Mouse (Mus musculus) adrenal gland, postnatal 14 days (tissue): ENCODE data around the gene Mpc1. TPM values are rescaled to one million over a fixed set of nuclear protein-coding genes. Genes with fewer than 3 reads are reported as not detected.
"Not testable (repeated sequence)": the region's sequence is repeated elsewhere in the genome, so short reads cannot be mapped to it uniquely, and the experiment has no call there.

Experiments used
- DNase-seq: peaks from one replicate; pipeline ENCODE4 v3.0.0; 2021; ENCODE audit warnings: mixed read lengths
- total RNA-seq: library from RNA; stranded (reverse); gene quantifications from 2 replicates; pipeline ENCODE4 v1.2.3, GENCODE M21; 2021

Gene Mpc1
- total RNA-seq, 1 experiment from 2014 or later = 378 TPM

DNA sequence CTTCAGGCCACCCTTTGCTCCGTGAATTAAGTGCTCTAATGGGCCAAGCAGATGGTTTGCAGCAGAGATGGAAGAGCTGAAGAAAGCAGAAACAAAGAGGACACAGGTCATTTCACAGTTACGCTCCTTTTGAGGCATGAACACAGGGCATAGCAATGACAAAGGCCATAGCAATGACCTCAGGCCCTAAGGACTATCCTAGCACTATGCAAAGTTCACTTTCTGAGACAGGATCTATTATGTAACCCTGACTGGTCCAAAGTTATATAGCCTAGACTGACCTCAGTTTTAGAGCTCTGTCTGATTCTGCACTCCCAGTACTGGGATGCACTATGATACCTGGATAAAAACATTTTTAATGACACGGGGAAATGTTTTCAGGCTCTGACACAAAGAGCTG, 4.3 kb upstream of the Mpc1 start:
- no peak for DNase-seq

GRCm38 (mm10) chr17:8283526-8284253, 986 bp downstream of the Mpc1 start:
- peak; percentile 98 for DNase-seq

GRCm38 (mm10) chr17:8284254-8284661, 1.6 kb downstream of the Mpc1 start:
- peak; percentile 80 for DNase-seq

DNA sequence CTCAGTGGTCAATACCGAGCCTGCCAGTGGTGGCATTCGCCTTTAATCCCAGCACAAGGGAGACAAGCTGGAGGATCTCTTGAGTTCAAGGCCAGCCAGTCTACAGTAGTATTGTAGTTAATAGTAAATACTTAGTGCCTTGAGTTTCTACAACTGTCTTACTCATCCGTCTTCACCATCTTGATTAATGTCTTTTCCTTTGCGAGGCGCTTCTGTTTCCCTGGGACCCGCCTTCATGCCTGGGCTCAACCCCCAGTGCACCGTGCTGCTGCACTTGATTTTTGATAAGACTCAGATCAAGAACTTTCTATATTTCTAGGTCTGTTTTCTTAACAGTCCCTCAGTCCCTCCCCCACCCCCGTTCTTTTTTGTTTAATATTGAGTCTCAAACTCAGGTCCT, 2.4 kb downstream of the Mpc1 start:
- DNase-seq = peak; percentile 27

DNA sequence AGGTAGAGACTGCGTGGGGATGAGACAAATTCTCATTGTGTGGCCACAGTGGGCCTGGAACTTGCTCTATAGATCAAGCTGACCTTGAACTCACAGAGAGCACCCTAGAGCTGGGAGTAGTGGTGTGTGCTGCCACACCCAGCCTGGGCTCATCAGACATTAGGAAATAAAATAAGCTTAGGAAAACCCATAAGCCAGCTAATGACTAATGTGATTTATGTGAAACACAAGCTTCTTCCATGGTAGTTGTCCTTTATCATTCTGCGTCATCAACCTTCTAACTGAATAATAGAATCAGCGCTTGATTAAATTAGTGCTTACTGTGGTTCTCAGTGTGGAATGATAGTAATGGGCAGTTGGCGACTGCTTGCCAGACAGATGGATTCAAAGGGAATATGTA, 4.3 kb downstream of the Mpc1 start:
- DNase-seq = no peak

- no peak for DNase-seq
Measured at GRCm38 (mm10) chr17:8289993-8290679, 7.4 kb downstream of the Mpc1 start.

- peak; percentile 50 for DNase-seq
Measured at GRCm38 (mm10) chr17:8290736-8291135, 8.0 kb downstream of the Mpc1 start.

GRCm38 (mm10) chr17:8295825-8296224, 13.1 kb downstream of the Mpc1 start:
- DNase-seq = no peak

GRCm38 (mm10) chr17:8296313-8296844, 13.7 kb downstream of the Mpc1 start:
- no peak for DNase-seq

DNA sequence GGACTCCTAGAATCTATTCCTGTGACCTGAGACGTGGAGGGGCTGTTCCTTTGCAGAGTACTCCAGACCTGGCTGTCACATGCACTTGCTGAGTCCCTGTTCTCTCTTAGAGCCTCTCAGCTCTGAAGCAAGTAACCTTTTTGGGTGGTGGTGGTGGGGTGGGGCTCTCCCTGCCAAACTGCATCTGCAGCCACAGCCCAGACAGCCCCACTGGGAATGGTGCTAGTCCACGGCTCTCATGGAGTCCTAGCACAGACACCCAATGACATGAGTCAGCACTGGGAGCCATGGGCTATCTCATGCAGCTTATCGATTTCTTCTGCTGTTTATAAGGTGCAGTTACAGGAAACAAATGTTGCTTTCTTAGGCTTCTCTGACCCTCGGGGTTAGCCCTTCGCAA, 15.0 kb downstream of the Mpc1 start:
- DNase-seq = peak; percentile 52

- no peak for DNase-seq
Measured at GRCm38 (mm10) chr17:8298281-8298680, 15.6 kb downstream of the Mpc1 start.

GRCm38 (mm10) chr17:8299524-8299923, 16.8 kb downstream of the Mpc1 start:
- peak; percentile 66 for DNase-seq

- no peak for DNase-seq
Measured at GRCm38 (mm10) chr17:8301515-8301914, 18.8 kb downstream of the Mpc1 start.

DNA sequence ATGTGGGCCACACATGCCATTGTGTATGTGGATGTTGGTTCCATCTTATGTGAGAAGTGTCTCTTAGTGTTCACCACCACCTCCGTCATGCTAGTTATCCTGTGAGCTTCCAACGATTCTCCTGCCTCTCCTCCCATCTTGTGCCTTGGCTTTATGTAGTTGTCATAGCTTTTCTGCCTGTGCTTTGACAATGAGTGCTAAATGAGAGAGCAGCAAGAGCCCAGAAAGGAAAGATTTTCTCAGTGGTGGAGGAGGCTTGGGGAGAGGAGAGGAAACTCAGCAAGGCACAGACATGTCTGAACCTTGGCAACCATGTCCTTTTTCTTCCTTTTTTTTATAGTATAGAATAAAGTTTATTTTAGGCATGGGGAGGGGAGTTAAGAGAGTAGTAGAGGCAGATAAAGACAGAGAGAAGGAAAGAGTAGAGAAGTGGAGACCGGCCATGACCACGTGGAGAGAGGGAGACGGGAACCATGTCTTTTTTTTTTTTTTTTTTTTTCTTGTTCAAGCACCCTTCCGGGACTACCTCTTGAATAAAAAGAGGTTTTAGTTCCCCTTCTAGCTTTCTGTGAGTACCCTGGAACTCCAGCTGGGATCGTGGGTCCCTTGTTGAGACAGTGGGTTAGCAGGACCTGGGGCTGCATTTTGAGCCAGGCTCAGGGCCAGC, 20.2 kb downstream of the Mpc1 start:
- DNase-seq = no peak

GRCm38 (mm10) chr17:8303671-8304070, 21.0 kb downstream of the Mpc1 start:
- DNase-seq = no peak

GRCm38 (mm10) chr17:8305801-8306200, 23.1 kb downstream of the Mpc1 start:
- DNase-seq = peak; percentile 40

DNA sequence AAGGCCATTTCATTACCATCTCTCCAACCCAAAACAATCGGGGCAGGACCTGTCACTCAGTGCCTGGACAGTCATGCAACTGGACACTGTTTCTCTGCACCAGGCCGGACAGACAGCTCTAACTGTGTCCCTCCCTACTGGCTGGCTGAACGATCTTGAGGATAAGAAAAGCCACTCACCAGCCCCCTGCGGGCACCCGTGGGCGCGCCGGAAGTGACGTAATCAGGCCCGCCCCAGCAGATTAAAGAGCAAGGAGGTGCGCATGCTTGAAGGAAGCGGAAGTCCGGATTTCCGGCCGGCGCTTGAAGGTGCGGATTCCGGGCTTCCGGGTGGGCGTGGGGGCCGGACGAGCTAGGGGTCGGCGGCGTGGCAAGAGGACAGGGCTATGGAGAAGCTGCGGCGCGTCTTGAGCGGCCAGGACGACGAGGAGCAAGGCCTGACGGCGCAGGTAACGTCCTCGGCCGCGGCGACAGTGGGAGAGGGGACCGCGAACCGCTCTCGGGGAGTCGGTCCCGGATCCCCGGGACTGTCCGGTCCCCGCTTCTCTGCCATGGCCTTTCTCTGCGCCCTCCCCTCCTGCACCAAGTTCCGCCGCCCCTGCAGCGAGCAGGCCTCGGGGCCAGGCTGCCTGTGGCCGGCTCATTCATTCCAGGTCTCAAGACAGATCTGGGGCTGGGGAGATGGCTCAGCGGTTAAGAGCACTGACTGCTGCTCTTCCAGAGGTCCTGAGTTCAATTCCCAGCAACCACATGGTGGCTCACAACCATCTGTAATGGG, 28.3 kb downstream of the Mpc1 start, which contains the start of gene Sft2d1:
Gene Sft2d1 (plus strand): TSS at position 265 of the 777 bp plus-strand sequence.
- peak; percentile 98 for DNase-seq

- no peak for DNase-seq
Measured at GRCm38 (mm10) chr17:8311751-8312150, 29.0 kb downstream of the Mpc1 start.

- no peak for DNase-seq
Measured at GRCm38 (mm10) chr17:8313976-8314375, 31.3 kb downstream of the Mpc1 start.

GRCm38 (mm10) chr17:8316251-8316650, 33.5 kb downstream of the Mpc1 start:
- no peak for DNase-seq

DNA sequence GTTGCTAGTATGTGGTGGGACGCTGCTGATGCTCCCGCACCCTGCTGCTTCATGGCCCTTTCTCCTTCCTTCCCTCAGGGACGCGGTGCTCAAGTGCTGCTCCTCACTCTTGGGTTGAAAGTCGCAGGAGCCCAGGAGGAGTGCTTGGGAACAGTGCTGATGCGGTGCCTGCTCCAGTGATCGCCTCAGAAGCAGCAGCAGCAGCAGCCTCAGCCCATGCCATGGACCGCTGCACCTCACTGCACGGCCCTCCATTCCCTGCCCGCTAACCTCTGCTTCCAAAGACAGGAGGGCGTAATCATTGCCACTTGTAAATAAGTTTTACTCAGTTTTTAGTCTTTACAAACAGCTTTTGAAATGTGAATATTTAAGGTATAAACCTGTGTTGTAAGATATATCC, 44.2 kb downstream of the Mpc1 start:
- not testable (repeated sequence) for DNase-seq

GRCm38 (mm10) chr17:8328511-8329174, 45.9 kb downstream of the Mpc1 start:
- DNase-seq = no peak
